Mouse (Mus musculus) myocyte (in vitro differentiated cells): ENCODE measurements around the gene Rasgrp2. TPM values are rescaled to one million over a fixed set of nuclear protein-coding genes. Genes with fewer than 3 reads are reported as not detected.

ENCODE experiments used
- H3K27me3 ChIP-seq: one replicate; pipeline ENCODE4 v1.6.1; 2011; ENCODE audit not compliant: control insufficient read depth, insufficient read depth, insufficient read length
- H3K36me3 ChIP-seq: one replicate; pipeline ENCODE4 v1.6.1; 2011; ENCODE audit not compliant: control insufficient read depth, insufficient read depth
- H3K4me2 ChIP-seq: one replicate; pipeline ENCODE4 v1.6.1; 2011; ENCODE audit warnings: low read depth, control low read depth
- H3K4me3 ChIP-seq: one replicate; pipeline ENCODE4 v1.5.1; 2011; ENCODE audit warnings: mild to moderate bottlenecking, control low read depth, moderate library complexity
- H3K79me2 ChIP-seq: one replicate; pipeline ENCODE4 v1.6.1; 2011; ENCODE audit not compliant: control insufficient read depth, insufficient read depth
- H3ac ChIP-seq: one replicate; pipeline ENCODE4 v1.6.1; 2011; ENCODE audit not compliant: control insufficient read depth, insufficient read length
- CEBPB ChIP-seq: IDR thresholded peaks from 2 replicates; pipeline ENCODE4 v1.6.1; 2011; ENCODE audit warnings: mild to moderate bottlenecking, moderate library complexity; ENCODE audit not compliant: poor library complexity, insufficient read depth, severe bottlenecking
- E2F4 ChIP-seq: IDR thresholded peaks from one replicate; pipeline ENCODE4 v1.6.1; 2011; ENCODE audit warnings: mild to moderate bottlenecking, control low read depth, moderate library complexity; ENCODE audit not compliant: insufficient read depth
- MAX ChIP-seq: IDR thresholded peaks from one replicate; pipeline ENCODE4 v1.6.1; 2011; ENCODE audit warnings: low read depth, mild to moderate bottlenecking, control low read depth
- MYOD1 ChIP-seq, 3 experiments: IDR thresholded peaks; one replicate each; pipeline ENCODE4 v1.6.1; 2011; ENCODE audit warnings: control low read depth in 2 of 3, low read depth in 2 of 3, mild to moderate bottlenecking in 2 of 3, moderate library complexity in 1 of 3; ENCODE audit not compliant: insufficient read length in 2 of 3, control insufficient read depth in 1 of 3
- MYOG ChIP-seq, 3 experiments: IDR thresholded peaks; one replicate each; pipeline ENCODE4 v1.6.1; 2011; ENCODE audit warnings: control low read depth in 2 of 3, low read depth in 2 of 3, mild to moderate bottlenecking in 2 of 3; ENCODE audit not compliant: insufficient read length in 2 of 3, control insufficient read depth in 1 of 3, insufficient read depth in 1 of 3
- POLR2A ChIP-seq: IDR thresholded peaks from one replicate; pipeline ENCODE4 v1.6.1; 2011; ENCODE audit warnings: low read depth, mild to moderate bottlenecking, control low read depth, moderate library complexity; ENCODE audit not compliant: insufficient read length
- POLR2AphosphoS2 ChIP-seq: IDR thresholded peaks from one replicate; pipeline ENCODE4 v1.6.1; 2011; ENCODE audit warnings: low read depth, control low read depth; ENCODE audit not compliant: insufficient read length
- REST ChIP-seq: IDR thresholded peaks from one replicate; pipeline ENCODE4 v1.6.1; 2011; ENCODE audit warnings: mild to moderate bottlenecking, control low read depth, moderate library complexity; ENCODE audit not compliant: insufficient read depth, insufficient read length
- SRF ChIP-seq: IDR thresholded peaks from one replicate; pipeline ENCODE4 v1.6.1; 2011; ENCODE audit warnings: low read depth; ENCODE audit not compliant: control insufficient read depth, insufficient read length
- TCF12 ChIP-seq: IDR thresholded peaks from one replicate; pipeline ENCODE4 v1.6.1; 2011; ENCODE audit warnings: mild to moderate bottlenecking, control low read depth; ENCODE audit not compliant: poor library complexity, insufficient read depth, severe bottlenecking
- TCF3 ChIP-seq: IDR thresholded peaks from one replicate; pipeline ENCODE4 v1.6.1; 2011; ENCODE audit warnings: low read depth, control low read depth; ENCODE audit not compliant: insufficient read length
- USF1 ChIP-seq: IDR thresholded peaks from one replicate; pipeline ENCODE4 v1.6.1; 2011; ENCODE audit warnings: low read depth, mild to moderate bottlenecking, control low read depth, moderate library complexity
- polyA plus RNA-seq: library from polyadenylated mRNA; unstranded; fragments of >200 nt; fragmentation: generic; extraction: Trizol; gene quantifications from one replicate; pipeline ENCODE4 v1.2.1, GENCODE M21; 2012; ENCODE audit warnings: missing spikeins

Rasgrp2 gene
- polyA plus RNA-seq, 1 experiment, result 8.0 TPM

DNA sequence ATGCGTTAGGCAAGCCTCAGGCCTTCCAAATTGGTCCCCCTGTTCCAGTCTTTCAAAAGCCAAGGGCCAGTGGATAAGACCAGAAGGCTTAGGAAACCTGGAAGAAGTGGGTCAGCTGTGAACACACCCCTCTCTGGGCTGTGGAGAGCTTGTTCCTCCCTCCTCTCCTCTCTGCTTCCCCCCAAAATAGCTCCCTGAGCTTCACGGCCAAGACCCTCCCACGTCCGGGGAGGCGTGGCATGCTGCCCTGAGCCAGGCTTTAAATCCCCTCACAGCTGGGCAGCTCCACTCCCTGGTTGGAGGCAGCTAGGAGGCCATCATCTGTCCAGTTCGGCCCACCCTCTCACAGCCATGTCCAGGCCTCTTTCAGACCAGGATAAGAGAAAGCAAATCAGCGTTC is 15.0 kb upstream of the Rasgrp2 start, which contains the start of gene Pygm:
Gene Pygm, plus strand, starts transcription at position 272 of the 400 bp plus-strand sequence.
- H3K36me3 ChIP-seq, result no peaks in the 10 kb centered on the region
- H3K4me3 ChIP-seq, result peak within 1 kb of the TSS; percentile 17
- no peak within 1 kb of the TSS for H3ac ChIP-seq
- no peak for TF ChIP-seq REST
- no peak for TF ChIP-seq TCF3
- TF ChIP-seq CEBPB, result no peak
- TF ChIP-seq TCF12, result no peak
- peak in 2 of 3 experiments; percentile 36 to 71 for TF ChIP-seq MYOD1 (IDR thresholded peaks at IDR 0.05; ENCODE audit: control insufficient read depth in 1 of 3, insufficient read length in 2 of 3, low read depth in 2 of 3)
- TF ChIP-seq MAX, result no peak
- no peak for TF ChIP-seq E2F4
- no peak for TF ChIP-seq SRF
- no peak for TF ChIP-seq USF1
- peak; percentile 88 for TF ChIP-seq POLR2A
- TF ChIP-seq MYOG (IDR thresholded peaks at IDR 0.05; ENCODE audit: control insufficient read depth in 1 of 3, insufficient read depth in 1 of 3, insufficient read length in 2 of 3, low read depth in 2 of 3), result peak; percentile 17 to 88 (median 35)
- TF ChIP-seq POLR2AphosphoS2, result peak; percentile 80
- no peaks in the 10 kb centered on the region for H3K27me3 ChIP-seq
- no peaks in the 10 kb centered on the region for H3K79me2 ChIP-seq
- H3K4me2 ChIP-seq, result peak within 1 kb of the TSS; percentile 66

GRCm38 (mm10) chr19:6384954-6385353 is 14.2 kb upstream of the Rasgrp2 start:
- no peak overlapping the region for H3ac ChIP-seq
- no peaks in the 10 kb centered on the region for H3K36me3 ChIP-seq
- peak overlapping the region; percentile 66 for H3K4me2 ChIP-seq
- TF ChIP-seq TCF12 (no peak), SRF (peak; percentile 45), POLR2A (peak; percentile 45), MAX (no peak), MYOG (IDR thresholded peaks at IDR 0.05; ENCODE audit: control insufficient read depth in 1 of 3, insufficient read depth in 1 of 3, insufficient read length in 2 of 3, low read depth in 2 of 3) (peak; percentile 71 to 94 (median 72)), REST (no peak), POLR2AphosphoS2 (peak; percentile 35), CEBPB (no peak), MYOD1 (IDR thresholded peaks at IDR 0.05; ENCODE audit: control insufficient read depth in 1 of 3, insufficient read length in 2 of 3, low read depth in 2 of 3) (peak; percentile 27 to 96 (median 61)), USF1 (no peak), E2F4 (no peak), TCF3 (peak; percentile 40)
- H3K79me2 ChIP-seq, result no peaks in the 10 kb centered on the region
- H3K4me3 ChIP-seq, result peak overlapping the region; percentile 17
- H3K27me3 ChIP-seq, result no peaks in the 10 kb centered on the region

DNA sequence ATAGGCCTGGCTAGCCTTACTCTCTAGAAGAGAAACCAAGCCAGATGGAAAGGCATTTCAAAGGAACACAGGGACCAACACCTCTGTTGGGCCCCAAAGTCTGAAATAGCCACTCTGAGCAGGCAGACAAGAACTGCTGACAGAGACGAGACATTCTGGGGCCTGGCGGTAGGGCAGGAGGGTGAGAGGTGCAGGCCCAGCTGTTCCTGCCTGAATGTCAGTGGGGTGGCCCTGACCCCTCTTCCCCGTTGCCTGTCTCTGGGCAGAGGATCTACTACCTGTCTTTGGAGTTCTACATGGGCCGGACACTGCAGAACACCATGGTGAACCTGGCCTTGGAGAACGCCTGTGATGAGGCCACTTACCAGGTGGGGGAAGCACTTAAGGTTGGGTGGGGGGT is 13.7 kb upstream of the Rasgrp2 start:
- Histone ChIP-seq H3K27me3 (no peaks in the 10 kb centered on the region), H3K4me2 (peak overlapping the region; percentile 64), H3K79me2 (no peaks in the 10 kb centered on the region), H3K4me3 (peak overlapping the region; percentile 17), H3ac (no peak overlapping the region), H3K36me3 (no peaks in the 10 kb centered on the region)
- no peak for TF ChIP-seq REST
- no peak for TF ChIP-seq TCF3
- TF ChIP-seq MYOG (IDR thresholded peaks at IDR 0.05; ENCODE audit: control insufficient read depth in 1 of 3, insufficient read depth in 1 of 3, insufficient read length in 2 of 3, low read depth in 2 of 3), result peak in 2 of 3 experiments; percentile 38 to 71
- TF ChIP-seq MYOD1 (IDR thresholded peaks at IDR 0.05; ENCODE audit: control insufficient read depth in 1 of 3, insufficient read length in 2 of 3, low read depth in 2 of 3), result peak in 1 of 3 experiments; percentile 57

DNA sequence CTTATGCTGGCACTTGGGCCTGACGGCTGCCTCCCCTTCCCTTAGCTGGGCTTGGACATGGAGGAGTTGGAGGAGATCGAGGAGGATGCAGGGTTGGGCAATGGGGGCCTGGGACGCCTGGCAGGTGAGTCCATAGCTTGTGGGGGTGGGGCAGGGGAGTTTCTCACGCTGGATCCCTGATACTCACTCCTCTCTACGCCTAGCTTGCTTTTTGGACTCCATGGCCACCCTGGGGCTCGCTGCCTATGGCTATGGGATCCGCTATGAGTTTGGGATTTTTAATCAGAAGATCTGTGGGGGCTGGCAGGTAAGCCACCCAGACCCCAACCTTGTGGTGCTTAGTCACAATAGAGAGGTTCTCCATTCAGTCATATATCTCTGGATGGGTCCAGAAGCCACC is 13.3 kb upstream of the Rasgrp2 start:
- no peak overlapping the region for H3ac ChIP-seq
- TF ChIP-seq MYOD1 (IDR thresholded peaks at IDR 0.05; ENCODE audit: control insufficient read depth in 1 of 3, insufficient read length in 2 of 3, low read depth in 2 of 3) (no peak), E2F4 (no peak), REST (no peak), TCF3 (no peak), MAX (no peak), CEBPB (no peak)
- H3K4me2 ChIP-seq, result peak overlapping the region; percentile 64
- peak overlapping the region; percentile 17 for H3K4me3 ChIP-seq
- H3K36me3 ChIP-seq, result no peaks in the 10 kb centered on the region
- no peaks in the 10 kb centered on the region for H3K27me3 ChIP-seq
- H3K79me2 ChIP-seq, result no peaks in the 10 kb centered on the region

DNA sequence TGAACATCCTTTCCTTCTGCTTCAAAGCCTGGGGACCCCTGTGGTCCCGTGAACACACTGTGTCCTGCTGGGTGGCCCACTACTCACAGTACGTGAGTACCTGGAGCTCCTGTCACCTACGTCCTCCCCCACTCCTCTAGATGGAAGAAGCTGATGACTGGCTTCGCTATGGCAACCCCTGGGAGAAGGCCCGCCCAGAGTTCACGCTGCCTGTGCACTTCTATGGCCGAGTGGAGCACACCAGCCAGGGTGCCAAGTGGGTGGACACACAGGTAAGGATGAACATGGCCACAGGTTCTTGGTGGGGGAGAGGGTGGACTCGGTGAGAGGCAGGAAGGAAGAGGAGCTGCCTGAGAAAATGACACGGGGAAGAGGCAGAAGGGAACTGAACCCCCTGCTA is 12.9 kb upstream of the Rasgrp2 start:
- Histone ChIP-seq H3K36me3 (no peaks in the 10 kb centered on the region), H3ac (no peak overlapping the region), H3K4me3 (peak overlapping the region; percentile 17), H3K4me2 (peak overlapping the region; percentile 64), H3K27me3 (no peaks in the 10 kb centered on the region), H3K79me2 (no peaks in the 10 kb centered on the region)
- TF ChIP-seq REST (no peak), POLR2A (no peak), USF1 (no peak), MYOD1 (IDR thresholded peaks at IDR 0.05; ENCODE audit: control insufficient read depth in 1 of 3, insufficient read length in 2 of 3, low read depth in 2 of 3) (no peak), TCF3 (no peak), CEBPB (no peak), SRF (no peak), POLR2AphosphoS2 (no peak), MAX (no peak), MYOG (IDR thresholded peaks at IDR 0.05; ENCODE audit: control insufficient read depth in 1 of 3, insufficient read depth in 1 of 3, insufficient read length in 2 of 3, low read depth in 2 of 3) (no peak), TCF12 (no peak), E2F4 (no peak)
